ENCODE assay signal across 8 mouse cellular contexts in genomic region chr9:50602055-50602845, GRCm38 (mm10). TPM values are rescaled to one million over a fixed set of nuclear protein-coding genes. Genes with fewer than 3 reads are reported as not detected.
A peak's percentile ranks its signal among the peaks of the same experiment; 100 is the strongest.
DNase-seq lines count a peak whose midpoint lies in the region; ATAC-seq and TF ChIP-seq lines count a peak whose summit lies in the region.

No protein-coding gene starts in this region.

- H3K4me3 ChIP-seq in left cerebral cortex, adult 2 months = peak overlapping the region; percentile 81
- H3K4me3 ChIP-seq in forebrain, embryonic 12.5 days (replicated peaks) = peak overlapping the region; percentile 85
- peak overlapping the region; percentile 86; the same call in 1 of the 2 replicates for H3K4me3 ChIP-seq in neural tube, embryonic 14.5 days (ENCODE audit: low read depth, low read length)

- no peak for TF ChIP-seq CTCF in left cerebral cortex, adult 2 months (IDR thresholded peaks at IDR 0.05)

- WGBS in forebrain, embryonic 12.5 days = 96% methylated on average over 7 of the region's 7 CpGs
- WGBS in neural tube, embryonic 14.5 days = 89% methylated on average over 7 of the region's 7 CpGs

- no peak overlapping the region for H3K27ac ChIP-seq in left cerebral cortex, adult 2 months
- H3K27ac ChIP-seq in forebrain, embryonic 12.5 days = no peak overlapping the region
- H3K27ac ChIP-seq in neural tube, embryonic 14.5 days (ENCODE audit: low read depth, low read length) = no peak overlapping the region

- H3K4me2 ChIP-seq in forebrain, embryonic 12.5 days = peak overlapping the region; percentile 93
- peak overlapping the region; percentile 93 for H3K4me2 ChIP-seq in neural tube, embryonic 14.5 days (ENCODE audit: low read depth, low read length)

- peak overlapping the region; percentile 86; the same call in 1 of the 2 replicates for H3K9ac ChIP-seq in forebrain, embryonic 12.5 days
- H3K9ac ChIP-seq in neural tube, embryonic 14.5 days (replicated peaks; ENCODE audit: low read depth, low read length) = no peak overlapping the region; the same call in 1 of the 2 replicates

- no peak for ATAC-seq in forebrain, embryonic 12.5 days (ENCODE audit: low FRiP score)
- ATAC-seq in neural tube, embryonic 14.5 days (ENCODE audit: low read depth) = no peak

- intact Hi-C loops in left cerebral cortex, adult 2 months (cut with DNase I) = no loop called here
- intact Hi-C loops in left cerebral cortex, postnatal 10 days (cut with DNase I) = no loop called here

- no peak for DNase-seq in left cerebral cortex, adult 2 months (ENCODE audit: extremely low spot score in 1 of 2, low spot score in 2 of 2)
- DNase-seq in left cerebral cortex, postnatal 10 days (ENCODE audit: extremely low spot score in 1 of 2, low spot score in 2 of 2) = no peak
- peak; percentile 46 to 49 for DNase-seq in kidney, postnatal 36 days
- DNase-seq in ovary, postnatal 36 days (ENCODE audit: low spot score) = no peak
- no peak for DNase-seq in frontal cortex, postnatal 14 days (ENCODE audit: low spot score in 2 of 2)
- DNase-seq in lung, postnatal 4 days = no peak

- H3K9me3 ChIP-seq in forebrain, embryonic 12.5 days = no peaks in the 10 kb centered on the region
- H3K9me3 ChIP-seq in neural tube, embryonic 14.5 days (ENCODE audit: control insufficient read depth, low read length) = no peaks in the 10 kb centered on the region

- peaks cover 44% of the 10 kb centered on the region for H3K36me3 ChIP-seq in forebrain, embryonic 12.5 days (replicated peaks)
- peaks cover 39% of the 10 kb centered on the region for H3K36me3 ChIP-seq in neural tube, embryonic 14.5 days (ENCODE audit: control insufficient read depth, insufficient read depth, low read length)

- no peaks in the 10 kb centered on the region for H3K27me3 ChIP-seq in forebrain, embryonic 12.5 days
- no peaks in the 10 kb centered on the region for H3K27me3 ChIP-seq in neural tube, embryonic 14.5 days (ENCODE audit: control insufficient read depth, insufficient read depth, low read length)

- H3K4me1 ChIP-seq in forebrain, embryonic 12.5 days = peaks cover 25% of the 10 kb centered on the region
- peaks cover 18% of the 10 kb centered on the region for H3K4me1 ChIP-seq in neural tube, embryonic 14.5 days (ENCODE audit: control insufficient read depth, insufficient read depth, low read length)

RNA-seq across cellular contexts. Expression of gene Sdhd, which starts 1.4 kb away (rescaled TPM):
- total RNA-seq in left cerebral cortex, adult 2 months (2021) = 100 to 1,000 TPM in 1 of 2 experiments, 10 to 100 TPM in 1; 97.9 to 114 TPM
- total RNA-seq in left cerebral cortex, postnatal 10 days (2021) = 100 to 1,000 TPM; 145 to 154 TPM
- 219 and 221 TPM in 2 replicates for polyA plus RNA-seq in forebrain, embryonic 12.5 days (2016; fragmentation: Nextera tagmentation; extraction: Ambion mirVana)
- 257 and 294 TPM in 2 replicates for polyA plus RNA-seq in neural tube, embryonic 14.5 days (2014; fragmentation: Nextera tagmentation; extraction: Ambion mirVana)

RNA-seq across cellular contexts. Expression of gene Timm8b, which starts 1.5 kb away (rescaled TPM):
- total RNA-seq in left cerebral cortex, adult 2 months (2021) = 100 to 1,000 TPM; 216 to 226 TPM
- total RNA-seq in left cerebral cortex, postnatal 10 days (2021) = 100 to 1,000 TPM; 215 to 230 TPM
- 385 and 386 TPM in 2 replicates for polyA plus RNA-seq in forebrain, embryonic 12.5 days (2016; fragmentation: Nextera tagmentation; extraction: Ambion mirVana)
- polyA plus RNA-seq in neural tube, embryonic 14.5 days (2014; fragmentation: Nextera tagmentation; extraction: Ambion mirVana) = 375 and 448 TPM in 2 replicates

RNA-seq across cellular contexts. Expression of gene Pih1d2, which starts 14.9 kb away (rescaled TPM):
- total RNA-seq in left cerebral cortex, adult 2 months (2021) = 1 to 10 TPM; 2.0 to 3.8 TPM
- 1 to 10 TPM; 1.4 to 2.1 TPM for total RNA-seq in left cerebral cortex, postnatal 10 days (2021)
- 8.2 and 8.7 TPM in 2 replicates for polyA plus RNA-seq in forebrain, embryonic 12.5 days (2016; fragmentation: Nextera tagmentation; extraction: Ambion mirVana)
- polyA plus RNA-seq in neural tube, embryonic 14.5 days (2014; fragmentation: Nextera tagmentation; extraction: Ambion mirVana) = 4.4 and 5.5 TPM in 2 replicates

RNA-seq across cellular contexts. Expression of gene Nkapd1, which starts 15.0 kb away (rescaled TPM):
- total RNA-seq in left cerebral cortex, adult 2 months (2021) = 10 to 100 TPM; 21.3 to 22.1 TPM
- 10 to 100 TPM; 28.9 to 30.3 TPM for total RNA-seq in left cerebral cortex, postnatal 10 days (2021)
- 27.0 and 28.3 TPM in 2 replicates for polyA plus RNA-seq in forebrain, embryonic 12.5 days (2016; fragmentation: Nextera tagmentation; extraction: Ambion mirVana)
- polyA plus RNA-seq in neural tube, embryonic 14.5 days (2014; fragmentation: Nextera tagmentation; extraction: Ambion mirVana) = 21.9 and 24.5 TPM in 2 replicates

RNA-seq across cellular contexts. Expression of gene Tex12, which starts 41.1 kb away (rescaled TPM):
- total RNA-seq in left cerebral cortex, adult 2 months (2021) = not detected
- not detected for total RNA-seq in left cerebral cortex, postnatal 10 days (2021)
- 0.32 and 0.33 TPM in 2 replicates for polyA plus RNA-seq in forebrain, embryonic 12.5 days (2016; fragmentation: Nextera tagmentation; extraction: Ambion mirVana)
- polyA plus RNA-seq in neural tube, embryonic 14.5 days (2014; fragmentation: Nextera tagmentation; extraction: Ambion mirVana) = 0.24 TPM in 1 of 2 replicates, not detected in the other

Comparison
In these comparisons a context has a peak if more than half of its experiments do, and no peak if none do; other contexts are left out.
1. DNase-seq: peak in kidney, postnatal 36 days (2 of 2); none in left cerebral cortex, adult 2 months (0 of 2), left cerebral cortex, postnatal 10 days (0 of 2), ovary, postnatal 36 days (single experiment), frontal cortex, postnatal 14 days (0 of 2) and lung, postnatal 4 days (0 of 2).
2. Peak in every context shown above with its lines, with median percentiles within 50 percentile points of each other: H3K4me3 ChIP-seq.